Mouse (Mus musculus) mouse trophoblast stem cell (cell line): ENCODE measurements around the gene Hps5.
"Not testable (repeated sequence)": the region's sequence is repeated elsewhere in the genome, so short reads cannot be mapped to it uniquely, and the experiment has no call there.

ENCODE experiments used
- in situ Hi-C, 2 experiments: fragments of 300-500 bp; cut with MseI, MboI; formaldehyde crosslinking; loops; 2 replicates in 1 of 2; 3 replicates in 1 of 2; pipeline ENCODE4 v1.15.1; 2025

Hps5 gene

DNA sequence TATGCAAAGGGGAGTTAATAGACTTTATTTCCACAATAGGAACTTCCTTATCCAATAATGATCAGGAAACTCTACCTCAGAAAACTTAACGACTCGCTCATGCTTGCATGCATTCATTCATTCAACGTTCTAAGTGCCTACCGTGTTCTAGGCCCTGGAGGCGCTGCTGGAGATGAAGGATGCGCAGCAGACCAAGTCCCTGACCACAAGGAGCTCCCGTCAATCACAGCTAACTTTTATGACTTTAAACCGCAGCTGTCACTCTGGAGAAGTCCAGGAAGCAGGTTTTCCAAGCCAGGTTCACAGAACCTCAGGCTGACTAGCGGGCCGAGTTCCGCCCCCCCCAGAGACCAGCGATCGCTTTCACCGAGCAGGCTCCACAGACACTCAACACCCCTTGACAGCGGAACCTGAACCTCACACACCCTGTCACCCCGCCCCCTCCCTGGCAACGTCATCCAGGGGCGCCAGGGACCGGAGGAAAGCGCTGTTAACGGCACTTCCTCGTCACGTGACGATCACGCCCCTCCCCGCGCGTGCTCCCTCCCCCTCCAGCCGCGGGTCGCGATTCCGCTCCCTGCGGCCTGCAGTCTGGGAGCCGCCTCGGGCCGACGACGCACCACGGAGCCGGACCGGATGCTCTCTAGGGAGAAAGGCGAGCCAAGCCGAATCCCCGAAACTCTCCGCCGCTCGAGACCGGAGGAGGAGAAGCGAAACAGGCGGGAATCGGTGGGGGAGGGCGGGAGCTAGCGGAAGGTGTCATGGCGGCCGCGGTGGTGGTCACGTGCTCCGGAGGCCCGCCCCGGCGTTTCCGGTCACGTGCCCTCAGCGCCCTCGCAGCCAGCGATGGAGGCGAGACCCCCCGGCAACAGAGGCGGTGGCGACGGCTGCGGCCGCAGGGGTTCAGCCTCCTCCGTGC, at the start of gene Hps5, which contains the start of gene Gtf2h1:
Hps5 (minus strand) TSS at position 778 of the 919 bp plus-strand sequence.
Gtf2h1 (plus strand) TSS at position 817 of the 919 bp plus-strand sequence.
- in situ Hi-C loops: no loop called here

DNA sequence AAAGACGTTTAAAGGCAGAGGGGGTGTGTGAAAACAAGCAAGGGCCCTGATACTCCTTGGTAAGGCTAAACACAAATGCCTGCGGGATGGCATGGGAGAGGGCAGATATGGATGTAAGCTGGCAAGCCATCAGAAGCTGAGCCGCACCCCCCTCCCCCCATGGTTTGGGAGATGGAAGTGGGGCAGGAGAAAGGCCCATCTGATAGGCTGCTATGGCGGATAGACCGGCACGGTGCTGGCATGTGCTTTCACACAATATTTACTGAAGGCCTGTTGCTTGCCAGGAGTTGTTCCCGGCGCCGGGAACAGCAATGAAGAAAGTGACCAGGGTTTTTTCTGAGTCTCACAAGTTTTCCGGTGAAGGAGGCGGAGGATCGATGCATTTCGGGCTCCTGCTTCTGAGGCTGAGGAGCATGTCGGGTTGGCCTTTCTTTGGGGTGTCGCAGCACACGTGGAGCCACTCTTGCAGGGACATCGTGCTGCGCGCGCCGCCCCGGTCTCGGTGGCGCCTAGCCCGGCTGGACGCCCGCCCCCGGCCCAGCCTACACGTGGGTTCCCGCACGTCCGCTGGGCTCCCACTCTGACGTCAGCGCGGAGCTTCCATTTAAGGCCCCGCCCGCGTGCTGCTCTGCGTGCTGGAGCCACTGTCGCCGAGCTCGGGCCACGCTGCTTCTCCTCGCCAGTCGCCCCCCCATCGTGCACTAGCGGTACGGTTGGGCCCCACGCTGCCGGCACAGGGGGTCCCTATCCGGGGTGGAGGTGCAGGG, 49.5 kb upstream of the Hps5 start:
- in situ Hi-C loops: no loop called here

- in situ Hi-C loops: no loop called here
Observed at GRCm38 (mm10) chr7:46843576-46843975, 47.7 kb upstream of the Hps5 start.

GRCm38 (mm10) chr7:46842278-46842677, 46.4 kb upstream of the Hps5 start:
- in situ Hi-C loops: no loop called here

DNA sequence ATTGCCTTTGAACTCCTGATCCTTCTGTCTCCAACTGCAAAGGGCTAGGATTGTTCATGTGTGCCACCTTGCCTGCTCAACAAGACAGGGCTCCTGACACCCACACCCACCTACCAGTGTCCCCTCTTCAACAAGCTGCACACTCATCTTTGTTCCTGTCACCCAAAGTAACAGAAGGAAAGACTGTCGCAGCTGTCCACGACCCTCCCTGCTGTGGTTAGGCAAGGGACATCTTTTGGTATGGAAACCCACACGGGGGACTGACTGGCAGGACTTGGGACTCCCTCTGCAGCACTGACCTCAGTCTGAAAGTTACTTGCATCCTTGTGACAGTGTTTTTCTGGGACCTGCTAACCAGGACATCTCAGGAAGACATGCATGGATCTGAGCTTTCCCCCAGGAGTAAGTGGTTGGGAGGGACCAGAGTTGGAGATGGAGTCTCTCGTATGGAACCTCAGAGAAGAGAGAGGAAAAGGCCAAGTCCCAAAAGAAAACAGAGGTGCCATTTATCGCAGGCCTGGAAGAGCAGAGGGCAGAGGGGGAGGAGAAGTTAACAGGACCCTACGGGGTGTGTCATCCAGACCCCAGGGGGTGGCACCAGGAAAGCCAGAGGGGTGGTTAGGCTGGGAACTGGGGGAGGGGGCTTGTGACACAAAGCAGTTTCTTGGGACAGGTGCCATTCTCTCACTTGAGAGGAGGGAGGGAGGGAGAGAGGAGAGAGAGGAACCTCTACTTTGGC, 45.1 kb upstream of the Hps5 start, which contains the start of gene Ldha:
Ldha (plus strand) TSS at position 689 of the 739 bp plus-strand sequence.
- in situ Hi-C loops: no loop called here

GRCm38 (mm10) chr7:46840326-46840725, 44.5 kb upstream of the Hps5 start:
- in situ Hi-C loops: no loop called here

DNA sequence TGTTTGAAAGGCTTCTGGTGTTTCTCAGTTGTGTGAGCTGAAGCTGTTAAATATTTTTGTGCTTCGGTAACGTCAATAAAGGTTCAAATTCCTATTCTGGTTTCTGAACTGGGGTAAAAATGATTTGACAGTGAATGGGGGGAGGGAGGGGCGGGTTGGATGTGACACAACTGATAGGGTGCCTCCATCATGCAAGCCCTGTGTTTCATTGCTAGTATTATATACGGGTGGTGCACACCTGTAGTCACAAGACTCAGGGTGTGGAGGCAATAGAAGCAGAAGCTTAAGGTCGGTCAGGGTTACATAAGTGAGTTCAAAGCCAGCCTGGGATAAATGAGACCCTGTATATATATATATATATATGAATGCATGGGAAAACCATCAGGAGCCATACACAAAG, 44.0 kb upstream of the Hps5 start:
- in situ Hi-C loops: no loop called here

DNA sequence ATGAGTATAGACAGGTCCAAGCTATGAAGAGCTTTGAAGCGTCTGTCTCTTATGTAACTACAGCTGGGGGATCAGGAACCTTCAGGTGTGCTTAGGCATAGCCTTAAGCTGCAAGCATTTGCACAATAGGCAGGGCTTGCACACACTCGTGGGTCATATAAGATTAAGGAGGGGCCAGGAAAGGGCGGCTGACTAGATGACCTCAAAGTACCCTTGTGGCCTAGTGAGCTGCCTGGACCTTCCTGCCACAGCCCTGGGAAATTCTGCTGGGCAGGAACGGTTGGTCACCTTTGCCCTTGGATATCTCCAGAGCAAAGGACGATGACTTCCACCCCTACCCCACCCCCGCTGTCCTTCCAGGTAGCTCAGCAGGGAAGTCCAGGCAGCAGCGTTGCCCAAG, 43.6 kb upstream of the Hps5 start:
- in situ Hi-C loops: no loop called here

GRCm38 (mm10) chr7:46838891-46839302, 43.0 kb upstream of the Hps5 start:
- in situ Hi-C loops: no loop called here

- in situ Hi-C loops: no loop called here
Observed at GRCm38 (mm10) chr7:46838104-46838671, 42.3 kb upstream of the Hps5 start.

DNA sequence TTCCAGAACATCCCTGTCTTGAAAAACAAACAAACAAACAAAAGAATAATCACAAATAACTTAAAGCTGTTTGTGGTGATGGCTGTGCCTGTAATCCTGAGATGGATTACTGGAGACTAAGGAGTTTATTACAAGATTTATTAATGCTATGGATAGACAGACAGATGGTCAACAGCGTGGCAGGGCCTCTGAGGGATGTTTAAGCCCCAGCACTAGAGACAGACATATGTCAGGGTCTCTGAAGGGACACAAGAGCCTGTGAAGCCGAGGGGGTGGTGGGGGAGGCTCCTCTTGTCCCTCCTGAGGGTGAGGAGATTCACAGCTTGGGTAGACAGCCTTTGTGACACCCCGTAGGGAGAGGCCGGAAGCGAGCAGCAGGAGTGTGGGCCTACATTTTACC, 41.2 kb upstream of the Hps5 start:
- in situ Hi-C loops: no loop called here

GRCm38 (mm10) chr7:46836357-46836756, 40.5 kb upstream of the Hps5 start:
- in situ Hi-C loops: no loop called here

GRCm38 (mm10) chr7:46834994-46835610, 39.2 kb upstream of the Hps5 start:
- in situ Hi-C loops: no loop called here

GRCm38 (mm10) chr7:46833670-46834255, 37.9 kb upstream of the Hps5 start:
- in situ Hi-C loops: no loop called here

GRCm38 (mm10) chr7:46833266-46833665, 37.4 kb upstream of the Hps5 start:
- in situ Hi-C loops: no loop called here

- in situ Hi-C loops: not testable (repeated sequence)
Observed at GRCm38 (mm10) chr7:46832112-46832810, 36.4 kb upstream of the Hps5 start.

GRCm38 (mm10) chr7:46831693-46832092, 35.8 kb upstream of the Hps5 start:
- in situ Hi-C loops: no loop called here

DNA sequence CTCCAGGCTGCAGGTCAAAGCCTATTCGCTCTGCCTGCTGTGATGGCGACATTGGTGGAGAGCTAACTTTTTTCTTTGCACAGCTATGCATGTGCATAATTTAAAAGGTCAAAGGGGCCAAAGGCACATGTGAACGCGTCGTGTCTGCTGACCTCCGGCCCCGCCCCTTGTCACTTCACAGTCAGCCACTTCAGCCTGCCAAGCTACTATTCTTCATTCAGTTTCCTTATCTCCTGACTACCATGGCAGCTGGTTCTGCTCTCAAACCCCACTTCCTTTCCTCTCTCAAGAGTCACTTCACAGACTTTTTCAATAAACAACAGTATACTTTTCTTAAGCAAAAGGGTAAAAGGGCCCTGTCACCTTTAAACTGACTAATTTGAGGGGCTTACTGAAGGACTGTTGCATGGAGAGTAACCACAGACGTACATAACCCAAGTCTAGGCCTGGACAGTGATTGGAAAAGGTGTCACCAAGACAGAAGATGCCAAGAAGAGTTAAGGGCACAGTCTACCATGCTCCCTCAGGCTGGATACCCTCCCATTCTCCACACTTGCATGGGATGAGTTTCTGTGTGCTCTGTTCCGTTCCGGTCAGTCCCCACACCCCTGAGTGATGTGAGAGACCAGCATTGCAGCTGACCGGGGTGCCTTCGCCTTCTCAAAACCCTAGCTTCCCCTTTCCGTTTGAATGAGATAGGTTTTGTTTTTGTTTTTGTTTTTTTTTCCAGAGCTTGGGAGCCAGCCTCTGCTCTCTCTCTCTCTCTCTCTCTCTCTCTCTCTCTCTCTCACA, 35.1 kb upstream of the Hps5 start:
- in situ Hi-C loops: no loop called here

- in situ Hi-C loops: no loop called here
Observed at GRCm38 (mm10) chr7:46829911-46830310, 34.0 kb upstream of the Hps5 start.
